Mouse (Mus musculus) 3134 (cell line): ENCODE data around the gene Atp10b.

Experiments used
- DNase-seq: peaks from one replicate; pipeline ENCODE4 v3.0.0-alpha.2; 2011; ENCODE audit warnings: low spot score; ENCODE audit not compliant: insufficient read length; ENCODE audit errors: extremely low read depth

The Atp10b gene

GRCm38 (mm10) chr11:43198811-43199210 lies 49.1 kb downstream of the Atp10b start:
- no peak for DNase-seq

DNA sequence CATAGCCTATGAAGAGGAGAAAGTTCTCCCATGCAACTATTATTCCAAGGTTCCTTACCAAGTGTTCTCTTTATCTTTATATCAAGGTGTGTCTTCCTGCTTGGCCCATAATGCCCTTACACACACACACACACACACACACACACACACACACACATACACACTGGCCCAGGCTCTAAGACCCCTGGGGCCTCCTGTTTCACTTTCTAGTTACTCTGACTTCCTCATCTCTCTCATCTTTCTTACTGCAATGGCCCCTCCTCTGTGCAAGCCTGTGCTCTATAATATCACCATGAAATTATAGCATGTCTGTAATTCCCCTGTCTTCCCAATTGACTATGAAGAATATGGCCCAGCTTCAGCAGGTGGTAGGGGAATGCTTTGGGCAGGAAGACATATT lies 49.7 kb downstream of the Atp10b start:
- DNase-seq: no peak

DNA sequence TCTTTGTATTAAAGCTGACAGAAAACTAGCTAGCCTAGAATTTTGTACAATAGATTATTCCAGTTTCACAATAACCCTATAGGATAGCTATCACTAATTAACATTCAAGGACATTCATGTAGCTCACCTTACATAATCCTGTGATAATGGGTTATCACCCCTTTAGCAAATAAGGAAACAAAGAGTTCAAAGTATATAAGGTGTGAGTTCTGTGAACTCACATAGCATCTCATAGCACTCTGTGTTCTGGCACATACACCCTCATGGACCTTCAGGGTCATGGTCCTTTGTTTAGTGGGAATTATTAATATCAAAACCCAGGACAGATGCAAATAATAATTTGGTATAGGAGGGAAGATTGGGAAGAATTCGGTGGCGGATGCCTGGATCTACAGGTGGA lies 50.4 kb downstream of the Atp10b start:
- DNase-seq: no peak

- no peak for DNase-seq
Observed at GRCm38 (mm10) chr11:43203580-43203979, 53.9 kb downstream of the Atp10b start.

DNA sequence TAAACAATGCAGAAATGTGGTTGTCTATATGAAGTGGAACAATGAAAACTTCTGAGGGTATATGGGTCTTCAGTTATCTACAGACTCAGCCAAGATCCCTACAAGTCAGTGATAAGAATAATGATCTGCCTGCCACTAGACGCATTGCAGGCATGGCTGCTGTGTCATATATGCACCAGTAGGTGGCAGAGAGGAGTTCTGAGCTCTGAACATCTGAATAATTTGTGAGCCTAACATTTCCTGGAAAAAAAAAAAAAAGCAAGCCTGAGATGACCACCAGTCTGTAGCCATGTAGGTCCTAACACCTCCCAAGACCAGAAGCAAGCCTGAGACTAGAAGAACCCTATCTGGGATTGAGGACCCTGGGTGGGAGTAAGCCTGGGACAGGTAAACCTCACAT lies 63.5 kb downstream of the Atp10b start:
- DNase-seq: no peak

DNA sequence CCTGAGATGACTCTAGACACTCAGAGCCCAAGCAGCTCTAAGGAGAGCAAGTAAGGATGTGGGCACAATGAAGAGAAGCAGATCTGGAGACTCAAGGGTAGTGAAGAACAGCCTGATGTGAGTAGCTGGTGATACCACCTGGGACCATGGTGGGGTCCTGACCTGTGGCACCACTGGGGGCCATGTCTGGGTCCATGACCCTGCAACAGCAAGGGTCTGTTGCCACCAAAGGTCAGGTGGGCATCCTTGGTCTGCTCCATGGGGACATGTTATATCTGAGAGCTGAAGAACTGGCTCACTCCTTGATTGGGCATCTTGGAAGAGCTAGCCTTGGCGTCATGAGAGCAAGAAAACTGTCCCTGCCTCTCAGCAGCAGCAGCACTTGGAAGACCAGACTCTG lies 64.1 kb downstream of the Atp10b start:
- no peak for DNase-seq

DNA sequence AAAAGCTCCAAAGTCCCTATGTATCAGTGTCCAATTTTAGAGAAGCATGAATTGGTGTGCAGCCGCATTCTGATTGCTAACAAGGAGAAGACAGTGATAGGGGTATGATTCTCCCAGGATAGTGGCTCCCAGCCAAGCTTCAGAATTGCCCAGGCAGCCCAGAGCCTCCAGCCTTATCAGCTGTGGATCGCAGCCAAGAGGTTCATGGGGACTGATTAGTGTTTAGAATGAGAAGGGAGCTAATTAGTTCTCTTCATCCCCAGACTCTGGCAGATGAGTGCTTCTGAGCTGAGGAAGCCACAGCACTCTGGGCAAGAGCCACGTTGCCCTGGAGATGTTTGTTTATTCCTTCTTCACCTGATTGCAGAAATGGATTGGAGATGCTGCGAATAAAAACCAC lies 67.3 kb downstream of the Atp10b start:
- no peak for DNase-seq

DNA sequence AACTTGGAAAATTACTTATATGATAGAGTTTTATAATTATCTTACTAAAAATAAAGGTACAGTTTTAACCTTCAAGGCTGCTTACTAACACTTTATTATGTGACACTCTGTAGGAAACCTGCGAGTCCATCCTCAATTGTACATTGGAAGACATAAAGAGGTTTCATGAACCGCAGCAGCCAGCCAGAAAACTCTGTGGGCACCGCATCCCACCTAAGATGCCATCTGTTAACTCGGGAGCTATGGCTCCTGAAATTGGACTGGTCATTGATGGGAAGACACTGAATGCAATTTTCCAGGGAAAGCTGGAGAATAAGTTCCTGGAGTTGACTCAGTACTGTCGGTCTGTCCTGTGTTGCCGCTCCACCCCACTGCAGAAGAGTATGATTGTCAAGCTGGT lies 80.6 kb downstream of the Atp10b start:
- no peak for DNase-seq

- no peak for DNase-seq
Observed at GRCm38 (mm10) chr11:43232073-43232472, 82.4 kb downstream of the Atp10b start.

DNA sequence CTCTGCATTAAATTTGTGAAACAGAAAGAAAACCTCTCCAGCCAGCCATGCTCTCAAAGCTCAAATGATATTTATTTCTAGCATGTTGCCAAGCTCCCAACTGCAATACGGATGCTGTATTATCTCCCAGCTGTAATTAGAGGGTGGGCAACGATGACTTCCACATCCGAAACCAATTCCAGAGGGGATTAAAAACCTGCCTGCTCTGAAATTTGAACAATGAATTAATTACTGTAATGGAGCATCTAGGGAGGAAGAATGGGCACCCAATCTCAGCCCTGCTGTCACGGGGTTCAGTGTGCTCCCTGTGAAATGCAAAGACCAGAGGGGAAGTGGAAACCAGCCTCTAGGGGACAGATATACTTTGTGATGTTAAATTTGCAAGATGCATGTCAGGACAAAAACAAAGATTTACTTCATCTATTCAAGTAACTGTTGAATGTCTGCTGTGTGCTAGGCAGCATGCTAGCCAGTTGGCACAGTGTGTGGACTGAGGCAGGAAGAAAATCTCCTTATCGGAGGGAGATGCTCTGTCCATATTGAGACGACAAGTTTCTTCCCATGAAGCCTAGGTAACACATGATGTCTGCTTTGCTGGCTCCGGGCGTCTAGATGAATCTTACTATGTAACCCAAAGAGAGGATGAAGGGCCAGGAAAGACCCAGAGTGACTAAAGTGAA lies 86.8 kb downstream of the Atp10b start:
- DNase-seq: no peak

- DNase-seq: no peak
Observed at GRCm38 (mm10) chr11:43239804-43240203, 90.1 kb downstream of the Atp10b start.

- DNase-seq: no peak
Observed at GRCm38 (mm10) chr11:43253034-43253433, 103.4 kb downstream of the Atp10b start.

DNA sequence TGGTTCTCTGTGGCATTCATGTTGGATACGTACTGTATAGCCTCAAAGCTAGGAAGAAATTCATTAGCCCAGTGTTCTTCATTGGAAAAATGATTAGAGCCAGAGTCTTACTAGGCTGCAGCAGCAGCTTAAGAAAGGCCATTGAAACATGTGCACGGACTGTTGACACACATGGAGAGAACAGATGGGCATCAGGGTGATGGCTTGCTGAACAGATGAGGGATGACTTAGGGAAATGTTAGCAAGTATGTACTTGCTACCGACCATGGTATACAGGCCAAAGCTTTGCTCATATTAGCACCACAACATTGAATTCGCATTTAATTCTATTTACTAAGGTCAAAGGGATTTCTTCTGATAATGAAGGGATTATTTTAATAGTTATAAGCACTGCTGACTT lies 105.6 kb downstream of the Atp10b start:
- no peak for DNase-seq

GRCm38 (mm10) chr11:43257291-43257690 lies 107.6 kb downstream of the Atp10b start:
- no peak for DNase-seq

DNA sequence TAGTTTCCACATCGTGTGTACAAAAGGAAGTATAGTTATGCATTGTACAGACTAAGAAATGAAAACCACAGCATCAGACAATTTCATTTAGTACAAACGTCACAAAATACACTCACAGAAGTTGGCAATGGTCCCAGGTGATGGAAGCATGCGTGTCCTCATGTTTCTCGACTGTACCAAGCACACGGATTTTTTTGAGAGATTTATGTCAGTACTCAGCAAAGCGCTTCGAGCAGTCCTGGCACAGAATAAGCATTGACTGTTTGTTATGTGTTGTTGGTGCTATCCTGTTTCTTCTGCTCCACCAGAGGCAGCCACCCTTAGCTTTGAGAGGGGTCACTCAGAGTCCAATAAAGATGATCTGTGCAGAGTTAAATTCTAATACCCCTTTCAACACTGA lies 108.1 kb downstream of the Atp10b start:
- no peak for DNase-seq

- DNase-seq: no peak
Observed at GRCm38 (mm10) chr11:43263548-43264218, 114.0 kb downstream of the Atp10b start.

- DNase-seq: no peak
Observed at GRCm38 (mm10) chr11:43267505-43267904, 117.8 kb downstream of the Atp10b start.

DNA sequence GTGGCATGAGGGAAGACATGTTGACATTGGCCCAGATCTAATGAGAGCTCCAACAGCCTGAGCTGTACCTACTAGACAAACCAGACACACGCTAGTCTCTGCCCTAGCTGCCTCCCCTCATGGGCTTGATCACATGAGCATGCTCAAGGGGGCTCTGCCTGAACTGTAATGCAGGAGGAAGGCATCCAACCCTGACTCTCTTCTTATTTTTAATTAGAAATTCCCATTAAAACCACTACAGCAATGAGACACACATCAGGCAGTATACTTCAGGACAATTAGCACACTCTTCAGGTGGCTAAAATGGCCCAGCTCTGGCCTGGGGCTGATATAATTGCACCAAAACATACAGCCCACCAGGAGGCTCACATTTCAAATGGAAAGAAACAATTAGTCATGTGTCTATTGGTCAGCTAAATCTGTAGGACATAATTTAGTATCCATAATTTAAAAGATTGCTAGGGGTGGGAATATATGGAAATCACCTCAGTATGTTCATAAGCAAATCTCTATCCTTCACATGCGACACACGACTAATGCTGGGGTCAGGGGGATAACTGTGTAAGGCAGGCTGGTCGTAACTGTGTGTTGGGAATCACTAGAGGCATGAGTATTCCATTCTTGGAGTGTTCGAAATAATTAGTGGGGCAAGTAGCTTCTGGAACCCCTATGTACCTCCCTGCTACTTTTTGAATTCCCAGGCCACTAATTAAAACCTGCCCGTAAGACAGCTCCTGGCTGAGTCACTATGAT lies 120.0 kb downstream of the Atp10b start:
- DNase-seq: no peak

- DNase-seq: no peak
Observed at GRCm38 (mm10) chr11:43270256-43270806, 120.7 kb downstream of the Atp10b start.

- no peak for DNase-seq
Observed at GRCm38 (mm10) chr11:43273896-43274295, 124.2 kb downstream of the Atp10b start.

DNA sequence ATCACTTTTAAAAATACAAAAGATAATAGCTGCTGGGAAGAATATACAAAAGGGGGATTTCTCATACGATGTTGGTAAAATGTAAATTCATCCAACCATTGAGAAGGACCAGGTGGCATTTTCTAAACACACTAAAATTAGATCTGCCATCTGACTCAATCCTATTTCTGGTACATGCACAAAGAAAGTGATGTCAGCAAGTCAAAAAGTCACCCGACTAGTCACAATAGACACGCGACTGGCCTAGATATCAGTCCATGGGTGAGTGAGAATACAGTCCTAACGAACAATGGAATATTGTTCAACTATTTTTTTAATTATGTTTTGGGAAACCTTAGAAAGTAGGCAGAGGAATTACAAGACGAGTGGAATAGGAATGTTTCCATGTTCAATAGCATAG lies 147.9 kb downstream of the Atp10b start:
- no peak for DNase-seq

DNA sequence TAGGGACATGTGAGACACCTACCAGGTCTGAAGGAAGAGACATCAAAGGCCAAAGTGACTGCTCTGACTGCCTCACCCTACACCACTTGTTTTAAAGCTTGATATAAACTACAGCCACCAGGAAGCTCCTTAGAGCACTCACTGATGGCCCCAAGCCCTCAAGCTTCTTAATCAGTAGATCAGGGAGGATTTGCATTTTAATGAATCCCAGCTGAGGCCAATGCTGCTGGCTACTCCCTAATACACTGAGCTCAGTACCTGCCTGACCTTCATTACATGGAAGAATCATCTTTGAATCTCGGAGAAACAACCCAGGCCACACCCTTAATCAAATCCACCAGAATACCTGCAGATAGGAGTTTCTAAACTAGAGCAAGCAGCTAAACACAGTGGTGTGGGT lies 161.3 kb downstream of the Atp10b start:
- no peak for DNase-seq
